Mouse (Mus musculus): Measurements from ENCODE around the gene Olfr96. TPM values are rescaled to one million over a fixed set of nuclear protein-coding genes. Genes with fewer than 3 reads are reported as not detected.

Olfr96 gene
- polyA plus RNA-seq (2014; fragmentation: Nextera tagmentation; extraction: Ambion mirVana), result not detected in 2 replicates

- Histone ChIP-seq H3K27me3 (ENCODE audit: control insufficient read depth, insufficient read depth, low read length) (no peaks in the 10 kb centered on the region), H3K36me3 (ENCODE audit: control insufficient read depth, insufficient read depth, low read length) (no peaks in the 10 kb centered on the region), H3K9ac (ENCODE audit: low read depth, low read length) (no peak within 1 kb of the TSS), H3K27ac (ENCODE audit: low read depth, low read length) (no peak within 1 kb of the TSS), H3K4me2 (replicated peaks; ENCODE audit: low read depth, low read length) (no peak within 1 kb of the TSS), H3K9me3 (ENCODE audit: control insufficient read depth, low read length) (no peaks in the 10 kb centered on the region), H3K4me3 (ENCODE audit: low read depth, low read length) (no peak within 1 kb of the TSS), H3K4me1 (replicated peaks; ENCODE audit: control insufficient read depth, insufficient read depth, low read length) (no peaks in the 10 kb centered on the region)
- DNase-seq (ENCODE audit: low spot score), result no peak
- ATAC-seq (ENCODE audit: low FRiP score), result no peak
- 73% methylated on average over 4 of the region's 4 CpGs for WGBS
These were observed at the start of gene Olfr96 for GRCm38 (mm10) chr17:37219846-37220245. Olfr96 (plus strand) TSS chr17:37220146.

GRCm38 (mm10) chr17:37185474-37185873 lies 34.5 kb upstream of the Olfr96 start:
- no peak overlapping the region for H3K4me3 ChIP-seq (ENCODE audit: low read depth, low read length)
- no peak for ATAC-seq (ENCODE audit: low FRiP score)
- no peak for DNase-seq (ENCODE audit: low spot score)
- H3K36me3 ChIP-seq (ENCODE audit: control insufficient read depth, insufficient read depth, low read length), result no peaks in the 10 kb centered on the region
- no peak overlapping the region for H3K27ac ChIP-seq (ENCODE audit: low read depth, low read length)
- no peaks in the 10 kb centered on the region for H3K27me3 ChIP-seq (ENCODE audit: control insufficient read depth, insufficient read depth, low read length)
- H3K4me2 ChIP-seq (replicated peaks; ENCODE audit: low read depth, low read length), result no peak overlapping the region
- H3K4me1 ChIP-seq (replicated peaks; ENCODE audit: control insufficient read depth, insufficient read depth, low read length), result no peaks in the 10 kb centered on the region
- WGBS, result 61% methylated on average over 6 of the region's 6 CpGs
- H3K9ac ChIP-seq (ENCODE audit: low read depth, low read length), result no peak overlapping the region
- H3K9me3 ChIP-seq (ENCODE audit: control insufficient read depth, low read length), result no peaks in the 10 kb centered on the region

GRCm38 (mm10) chr17:37190711-37191110 lies 29.2 kb upstream of the Olfr96 start:
- WGBS, result 31% methylated on average over 2 of the region's 2 CpGs
- no peak overlapping the region for H3K27ac ChIP-seq (ENCODE audit: low read depth, low read length)
- no peaks in the 10 kb centered on the region for H3K9me3 ChIP-seq (ENCODE audit: control insufficient read depth, low read length)
- no peak overlapping the region for H3K9ac ChIP-seq (ENCODE audit: low read depth, low read length)
- H3K36me3 ChIP-seq (ENCODE audit: control insufficient read depth, insufficient read depth, low read length), result no peaks in the 10 kb centered on the region
- no peak overlapping the region for H3K4me2 ChIP-seq (replicated peaks; ENCODE audit: low read depth, low read length)
- no peaks in the 10 kb centered on the region for H3K4me1 ChIP-seq (replicated peaks; ENCODE audit: control insufficient read depth, insufficient read depth, low read length)
- no peak overlapping the region for H3K4me3 ChIP-seq (ENCODE audit: low read depth, low read length)
- ATAC-seq (ENCODE audit: low FRiP score) (no peak), DNase-seq (ENCODE audit: low spot score) (peak; percentile 35)
- H3K27me3 ChIP-seq (ENCODE audit: control insufficient read depth, insufficient read depth, low read length), result no peaks in the 10 kb centered on the region

GRCm38 (mm10) chr17:37193032-37193431 lies 26.9 kb upstream of the Olfr96 start:
- DNase-seq (ENCODE audit: low spot score), result no peak
- Histone ChIP-seq H3K27ac (ENCODE audit: low read depth, low read length) (no peak overlapping the region), H3K4me3 (ENCODE audit: low read depth, low read length) (no peak overlapping the region), H3K9me3 (ENCODE audit: control insufficient read depth, low read length) (no peaks in the 10 kb centered on the region), H3K9ac (ENCODE audit: low read depth, low read length) (no peak overlapping the region), H3K36me3 (ENCODE audit: control insufficient read depth, insufficient read depth, low read length) (no peaks in the 10 kb centered on the region), H3K27me3 (ENCODE audit: control insufficient read depth, insufficient read depth, low read length) (peaks cover 9% of the 10 kb centered on the region; the same call in 1 of the 2 replicates), H3K4me1 (replicated peaks; ENCODE audit: control insufficient read depth, insufficient read depth, low read length) (no peaks in the 10 kb centered on the region), H3K4me2 (replicated peaks; ENCODE audit: low read depth, low read length) (no peak overlapping the region)
- ATAC-seq (ENCODE audit: low FRiP score), result no peak

GRCm38 (mm10) chr17:37193656-37194055 lies 26.3 kb upstream of the Olfr96 start, which contains the start of gene Ubd:
Ubd (plus strand) TSS chr17:37193892.
- Histone ChIP-seq H3K9ac (ENCODE audit: low read depth, low read length) (no peak within 1 kb of the TSS), H3K27me3 (ENCODE audit: control insufficient read depth, insufficient read depth, low read length) (peaks cover 13% of the 10 kb centered on the region; the same call in 1 of the 2 replicates), H3K4me1 (replicated peaks; ENCODE audit: control insufficient read depth, insufficient read depth, low read length) (no peaks in the 10 kb centered on the region), H3K9me3 (ENCODE audit: control insufficient read depth, low read length) (no peaks in the 10 kb centered on the region), H3K4me2 (replicated peaks; ENCODE audit: low read depth, low read length) (no peak within 1 kb of the TSS), H3K36me3 (ENCODE audit: control insufficient read depth, insufficient read depth, low read length) (no peaks in the 10 kb centered on the region), H3K27ac (ENCODE audit: low read depth, low read length) (no peak within 1 kb of the TSS), H3K4me3 (ENCODE audit: low read depth, low read length) (no peak within 1 kb of the TSS)
- ATAC-seq (ENCODE audit: low FRiP score) (no peak), DNase-seq (ENCODE audit: low spot score) (no peak)
- WGBS, result 83% methylated on average over 2 of the region's 2 CpGs

- no peak for DNase-seq (ENCODE audit: low spot score)
- 92% methylated on average over 5 of the region's 5 CpGs for WGBS
- ATAC-seq (ENCODE audit: low FRiP score), result no peak
- Histone ChIP-seq H3K4me1 (replicated peaks; ENCODE audit: control insufficient read depth, insufficient read depth, low read length) (no peaks in the 10 kb centered on the region), H3K27ac (ENCODE audit: low read depth, low read length) (no peak overlapping the region), H3K9ac (ENCODE audit: low read depth, low read length) (no peak overlapping the region), H3K4me3 (ENCODE audit: low read depth, low read length) (no peak overlapping the region), H3K4me2 (replicated peaks; ENCODE audit: low read depth, low read length) (no peak overlapping the region), H3K9me3 (ENCODE audit: control insufficient read depth, low read length) (no peaks in the 10 kb centered on the region), H3K27me3 (ENCODE audit: control insufficient read depth, insufficient read depth, low read length) (peaks cover 13% of the 10 kb centered on the region; the same call in 1 of the 2 replicates), H3K36me3 (ENCODE audit: control insufficient read depth, insufficient read depth, low read length) (no peaks in the 10 kb centered on the region)
These were observed 25.2 kb upstream of the Olfr96 start for GRCm38 (mm10) chr17:37194782-37195181.

GRCm38 (mm10) chr17:37196845-37197724 lies 22.9 kb upstream of the Olfr96 start:
- Histone ChIP-seq H3K9ac (ENCODE audit: low read depth, low read length) (peak overlapping the region; percentile 56), H3K27me3 (ENCODE audit: control insufficient read depth, insufficient read depth, low read length) (peaks cover 13% of the 10 kb centered on the region; the same call in 1 of the 2 replicates), H3K36me3 (ENCODE audit: control insufficient read depth, insufficient read depth, low read length) (no peaks in the 10 kb centered on the region), H3K4me3 (ENCODE audit: low read depth, low read length) (peak overlapping the region; percentile 56), H3K4me1 (replicated peaks; ENCODE audit: control insufficient read depth, insufficient read depth, low read length) (no peaks in the 10 kb centered on the region), H3K9me3 (ENCODE audit: control insufficient read depth, low read length) (no peaks in the 10 kb centered on the region), H3K27ac (ENCODE audit: low read depth, low read length) (no peak overlapping the region), H3K4me2 (replicated peaks; ENCODE audit: low read depth, low read length) (peak overlapping the region; percentile 90)
- WGBS, result under 1% methylated on average over 71 of the region's 77 CpGs
- peak; percentile 92 for ATAC-seq (ENCODE audit: low FRiP score)
- peak; percentile 71 for DNase-seq (ENCODE audit: low spot score)

- H3K4me3 ChIP-seq (ENCODE audit: low read depth, low read length), result no peak within 1 kb of the TSS
- no peaks in the 10 kb centered on the region for H3K9me3 ChIP-seq (ENCODE audit: control insufficient read depth, low read length)
- 86% methylated on average over 2 of the region's 2 CpGs for WGBS
- no peak for ATAC-seq (ENCODE audit: low FRiP score)
- H3K9ac ChIP-seq (ENCODE audit: low read depth, low read length), result no peak within 1 kb of the TSS
- DNase-seq (ENCODE audit: low spot score), result no peak
- H3K27me3 ChIP-seq (ENCODE audit: control insufficient read depth, insufficient read depth, low read length), result peaks cover 13% of the 10 kb centered on the region; the same call in 1 of the 2 replicates
- no peaks in the 10 kb centered on the region for H3K36me3 ChIP-seq (ENCODE audit: control insufficient read depth, insufficient read depth, low read length)
- no peak within 1 kb of the TSS for H3K4me2 ChIP-seq (replicated peaks; ENCODE audit: low read depth, low read length)
- no peaks in the 10 kb centered on the region for H3K4me1 ChIP-seq (replicated peaks; ENCODE audit: control insufficient read depth, insufficient read depth, low read length)
- H3K27ac ChIP-seq (ENCODE audit: low read depth, low read length), result no peak within 1 kb of the TSS
These were observed 19.1 kb upstream of the Olfr96 start, which contains the start of gene Olfr94 for GRCm38 (mm10) chr17:37200894-37201293. Olfr94 (minus strand) TSS chr17:37200994.
